Comparison of ENCODE assay signal across 12 mouse cellular contexts in the genomic region with DNA sequence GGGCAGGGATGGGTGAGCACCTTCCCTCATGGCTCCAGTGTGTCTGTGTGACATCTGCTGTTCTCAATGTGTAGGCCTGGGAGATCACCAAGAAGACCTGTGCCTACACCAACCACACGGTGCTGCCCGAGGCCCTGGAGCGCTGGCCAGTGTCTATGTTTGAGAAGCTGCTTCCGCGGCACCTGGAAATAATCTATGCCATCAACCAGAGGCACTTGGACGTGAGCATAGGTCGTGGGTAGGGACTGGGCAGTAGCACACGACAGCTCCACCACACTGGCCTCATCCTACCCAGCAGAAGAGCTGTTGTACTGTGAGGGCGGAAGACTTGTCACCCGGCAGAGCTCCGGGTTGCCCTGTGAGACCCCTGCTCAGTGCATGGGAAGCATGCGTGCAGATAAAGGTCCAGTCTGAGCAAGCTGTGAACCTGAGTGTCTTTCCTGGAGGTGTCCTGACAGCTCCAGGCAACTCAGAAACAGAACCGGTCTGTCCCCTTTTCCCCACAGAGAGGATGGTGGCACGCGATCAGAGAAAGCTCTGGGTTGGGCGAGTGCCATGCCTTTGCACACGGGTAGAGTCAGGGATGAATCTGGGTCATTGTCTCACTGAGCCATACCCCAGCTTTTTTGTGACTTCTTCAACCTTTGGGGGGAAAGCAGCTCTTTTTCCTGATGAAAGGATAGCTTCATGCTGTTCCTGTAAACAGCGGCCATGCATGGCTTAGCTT. TPM values are rescaled to one million over a fixed set of nuclear protein-coding genes. Genes with fewer than 3 reads are reported as not detected.
A peak's percentile ranks its signal among the peaks of the same experiment; 100 is the strongest.
DNase-seq lines count a peak whose midpoint lies in the region; ATAC-seq lines count a peak whose summit lies in the region.
"Had no signal": no experiment of that assay in that cellular context is flagged by ENCODE, and none has a peak within 500 bp of the region (broad histone marks: within the 10 kb centered on the region; RNA-seq: fewer than 3 reads in every experiment).

No protein-coding gene starts in this region.

- DNase-seq in adrenal gland, adult 2 months, result peak; percentile 58
- no peak for DNase-seq in adrenal gland, adult 18-20 months (ENCODE audit: low spot score in 2 of 2)
- DNase-seq in layer of hippocampus, postnatal 10 days (ENCODE audit: low spot score in 2 of 2), result peak; percentile 58 to 59
- DNase-seq in layer of hippocampus, adult 8-10 months (ENCODE audit: low spot score in 2 of 2), result no peak
- DNase-seq in cerebellum, postnatal 36 days, result peak; percentile 49 to 63
- DNase-seq in spleen, postnatal 14 days (ENCODE audit: low spot score in 2 of 2), result no peak
- no peak for DNase-seq in kidney, postnatal 36 days
- DNase-seq: kidney, adult 2 months; liver, postnatal 0 days; right cerebral cortex, postnatal 14 days had no signal

- ATAC-seq in cerebellum, adult (ENCODE audit: insufficient number of reproducible peaks, low FRiP score, low TSS enrichment), result peak; percentile 72; the same call in 1 of the 2 replicates
- ATAC-seq: liver, postnatal 0 days; midbrain, embryonic 16.5 days had no signal

RNA-seq across cellular contexts. Expression of a gene that starts 30.3 kb away (rescaled TPM):
- 10 to 100 TPM; 41.1 to 55.2 TPM for total RNA-seq in adrenal gland, adult 2 months (2021)
- 28.5 and 37.3 TPM in 2 replicates for polyA plus RNA-seq in adrenal gland, adult 2 months (2012; rRNA removed)
- 10 to 100 TPM; 41.3 to 50.3 TPM for total RNA-seq in adrenal gland, adult 18-20 months (2021)
- 100 to 1,000 TPM; 190 to 196 TPM for total RNA-seq in layer of hippocampus, postnatal 10 days (2021)
- total RNA-seq in layer of hippocampus, adult 8-10 months (2022), result 100 to 1,000 TPM; 197 to 249 (median 221) TPM

Comparison
In these comparisons a context has a peak if more than half of its experiments do, and no peak if none do; other contexts are left out.
1. DNase-seq: peak in adrenal gland, adult 2 months (single experiment), layer of hippocampus, postnatal 10 days (2 of 2) and cerebellum, postnatal 36 days (2 of 2); none in adrenal gland, adult 18-20 months (0 of 2), layer of hippocampus, adult 8-10 months (0 of 2), spleen, postnatal 14 days (0 of 2) and kidney, postnatal 36 days (0 of 2).